Mouse (Mus musculus): ENCODE results near the gene Aldh1a1.
"Not testable (repeated sequence)": the region's sequence is repeated elsewhere in the genome, so short reads cannot be mapped to it uniquely, and the experiment has no call there.

The Aldh1a1 gene

GRCm38 (mm10) chr19:20555365-20555764 lies 62.9 kb downstream of the Aldh1a1 start:
- DNase-seq (ENCODE audit: low spot score): no peak

- DNase-seq (ENCODE audit: low spot score): no peak
These were observed 64.7 kb downstream of the Aldh1a1 start for GRCm38 (mm10) chr19:20557211-20557610.

- no peak for DNase-seq (ENCODE audit: low spot score)
These were observed 65.6 kb downstream of the Aldh1a1 start for GRCm38 (mm10) chr19:20558069-20558468.

- DNase-seq (ENCODE audit: low spot score): no peak
These were observed 66.0 kb downstream of the Aldh1a1 start for GRCm38 (mm10) chr19:20558544-20558943.

GRCm38 (mm10) chr19:20558952-20559351 lies 66.4 kb downstream of the Aldh1a1 start:
- no peak for DNase-seq (ENCODE audit: low spot score)

- DNase-seq (ENCODE audit: low spot score): no peak
These were observed 67.4 kb downstream of the Aldh1a1 start for GRCm38 (mm10) chr19:20559952-20560351.

GRCm38 (mm10) chr19:20562396-20562795 lies 69.9 kb downstream of the Aldh1a1 start:
- no peak for DNase-seq (ENCODE audit: low spot score)

- no peak for DNase-seq (ENCODE audit: low spot score)
These were observed 73.8 kb downstream of the Aldh1a1 start for GRCm38 (mm10) chr19:20566294-20566693.

GRCm38 (mm10) chr19:20567039-20567438 lies 74.5 kb downstream of the Aldh1a1 start:
- no peak for DNase-seq (ENCODE audit: low spot score)

- DNase-seq (ENCODE audit: low spot score): peak; percentile 7
These were observed 84.5 kb downstream of the Aldh1a1 start for GRCm38 (mm10) chr19:20576984-20577383.

GRCm38 (mm10) chr19:20577429-20577828 lies 84.9 kb downstream of the Aldh1a1 start:
- DNase-seq (ENCODE audit: low spot score): no peak

GRCm38 (mm10) chr19:20599951-20600350 lies 107.4 kb downstream of the Aldh1a1 start:
- DNase-seq (ENCODE audit: low spot score): no peak

GRCm38 (mm10) chr19:20601739-20602138 lies 109.2 kb downstream of the Aldh1a1 start:
- peak; percentile 10 for DNase-seq (ENCODE audit: low spot score)

GRCm38 (mm10) chr19:20603212-20603611 lies 110.7 kb downstream of the Aldh1a1 start:
- DNase-seq (ENCODE audit: low spot score): no peak

- no peak for DNase-seq (ENCODE audit: low spot score)
These were observed 111.4 kb downstream of the Aldh1a1 start for GRCm38 (mm10) chr19:20603866-20604265.

GRCm38 (mm10) chr19:20614252-20614930 lies 121.9 kb downstream of the Aldh1a1 start:
- no peak for DNase-seq (ENCODE audit: low spot score)

- no peak for DNase-seq (ENCODE audit: low spot score)
These were observed 129.9 kb downstream of the Aldh1a1 start for GRCm38 (mm10) chr19:20622434-20622833.

- DNase-seq (ENCODE audit: low spot score): no peak
These were observed 130.9 kb downstream of the Aldh1a1 start for GRCm38 (mm10) chr19:20623416-20623815.

GRCm38 (mm10) chr19:20631020-20631419 lies 138.5 kb downstream of the Aldh1a1 start:
- no peak for DNase-seq (ENCODE audit: low spot score)

- peak; percentile 61 for DNase-seq (ENCODE audit: low spot score)
These were observed 141.6 kb downstream of the Aldh1a1 start for GRCm38 (mm10) chr19:20633876-20634691.

- DNase-seq (ENCODE audit: low spot score): peak; percentile 23
These were observed 151.8 kb downstream of the Aldh1a1 start for GRCm38 (mm10) chr19:20644346-20644745.

- DNase-seq (ENCODE audit: low spot score): not testable (repeated sequence)
These were observed 155.0 kb downstream of the Aldh1a1 start for GRCm38 (mm10) chr19:20647496-20647895.

GRCm38 (mm10) chr19:20650008-20650407 lies 157.5 kb downstream of the Aldh1a1 start:
- DNase-seq (ENCODE audit: low spot score): no peak

Data from embryo, embryonic 10 days (tissue).